Mouse (Mus musculus) stomach, embryonic 14.5 days (tissue): ENCODE measurements around the gene Nol4l. TPM values are rescaled to one million over a fixed set of nuclear protein-coding genes. Genes with fewer than 3 reads are reported as not detected.

Experiments used
- ATAC-seq: fragments of 200-750 bp; cut with Nextera tagmentation; 2 replicates; pipeline ENCODE4 v1.8.0; 2017; ENCODE audit warnings: low read depth, moderate TSS enrichment; ENCODE audit not compliant: insufficient number of reproducible peaks, insufficient read depth, low FRiP score
- H3K27ac ChIP-seq: fragments of 300-500 bp; sonication (generic); 2 replicates; pipeline ENCODE4 v1.5.1; 2014; ENCODE audit warnings: mild to moderate bottlenecking, low read length, moderate library complexity, mixed read lengths
- H3K27me3 ChIP-seq: fragments of 300-500 bp; sonication (generic); 2 replicates; pipeline ENCODE4 v1.6.1; 2014; ENCODE audit warnings: low read length, control low read depth, mixed read lengths; ENCODE audit not compliant: control insufficient read depth, insufficient read depth
- H3K36me3 ChIP-seq: fragments of 300-500 bp; sonication (generic); 2 replicates; pipeline ENCODE4 v1.6.1; 2014; ENCODE audit warnings: mild to moderate bottlenecking, control low read depth, low read length, moderate library complexity, mixed read lengths; ENCODE audit not compliant: control insufficient read depth, insufficient read depth
- H3K4me1 ChIP-seq: fragments of 300-500 bp; sonication (generic); 2 replicates; pipeline ENCODE4 v1.6.1; 2014; ENCODE audit warnings: low read length, control low read depth, mixed read lengths; ENCODE audit not compliant: control insufficient read depth, insufficient read depth
- H3K4me2 ChIP-seq: fragments of 300-500 bp; sonication (generic); replicated peaks from 2 replicates; pipeline ENCODE4 v1.6.1; 2014; ENCODE audit warnings: low read depth, low read length, control low read depth
- H3K4me3 ChIP-seq: fragments of 300-500 bp; sonication (generic); 2 replicates; pipeline ENCODE4 v1.5.1; 2014; ENCODE audit warnings: low read depth, low read length, control low read depth
- H3K9ac ChIP-seq: fragments of 300-500 bp; sonication (generic); replicated peaks from 2 replicates; pipeline ENCODE4 v1.6.1; 2014; ENCODE audit warnings: low read depth, mild to moderate bottlenecking, control low read depth, low read length, moderate library complexity, mixed read lengths
- H3K9me3 ChIP-seq: fragments of 300-500 bp; sonication (generic); 2 replicates; pipeline ENCODE4 v1.6.1; 2016; ENCODE audit warnings: low read depth, low read length, control low read depth; ENCODE audit not compliant: control insufficient read depth
- WGBS: fragments of 180-500 bp; shearing (Covaris S2); extraction: QIAGEN DNeasy Blood & Tissue Kit; methylation state at CpG from one replicate; pipeline ENCODE4 v1.1.7; 2014; 5-methylcytosine and 5-hydroxymethylcytosine counted together
- polyA plus RNA-seq: library from polyadenylated mRNA; unstranded; fragments of >200 nt; fragmentation: Nextera tagmentation; extraction: Ambion mirVana; gene quantifications from 2 replicates; pipeline ENCODE4 v1.2.1, GENCODE M21; 2014

The Nol4l gene
- polyA plus RNA-seq, 1 experiment from 2014 or later: 17.7 TPM

GRCm38 (mm10) chr2:153548221-153548923, 18.6 kb upstream of the Nol4l start:
- Histone ChIP-seq H3K4me2 (no peak overlapping the region), H3K27ac (no peak overlapping the region), H3K4me1 (0 out of 2 replicates have a peak, but pooled peaks cover 12% of the 10 kb centered on the region), H3K36me3 (no peaks in the 10 kb centered on the region), H3K9ac (no peak overlapping the region), H3K9me3 (no peaks in the 10 kb centered on the region), H3K4me3 (no peak overlapping the region), H3K27me3 (no peaks in the 10 kb centered on the region)
- WGBS: 30% methylated on average over 14 of the region's 14 CpGs
- no peak for ATAC-seq

- Histone ChIP-seq H3K4me2 (no peak overlapping the region), H3K27ac (no peak overlapping the region), H3K36me3 (no peaks in the 10 kb centered on the region), H3K27me3 (no peaks in the 10 kb centered on the region), H3K4me3 (no peak overlapping the region), H3K4me1 (0 out of 2 replicates have a peak, but pooled peaks cover 12% of the 10 kb centered on the region), H3K9me3 (no peaks in the 10 kb centered on the region), H3K9ac (no peak overlapping the region)
- WGBS: 67% methylated on average over 3 of the region's 3 CpGs
- no peak for ATAC-seq
Observed at GRCm38 (mm10) chr2:153547633-153548032, 17.9 kb upstream of the Nol4l start.

GRCm38 (mm10) chr2:153546972-153547371, 17.2 kb upstream of the Nol4l start:
- Histone ChIP-seq H3K4me2 (no peak overlapping the region), H3K4me1 (0 out of 2 replicates have a peak, but pooled peaks cover 12% of the 10 kb centered on the region), H3K9me3 (no peaks in the 10 kb centered on the region), H3K27ac (no peak overlapping the region), H3K27me3 (no peaks in the 10 kb centered on the region), H3K4me3 (no peak overlapping the region), H3K9ac (no peak overlapping the region), H3K36me3 (no peaks in the 10 kb centered on the region)
- 63% methylated on average over 4 of the region's 4 CpGs for WGBS
- ATAC-seq: no peak

- Histone ChIP-seq H3K36me3 (no peaks in the 10 kb centered on the region), H3K27me3 (no peaks in the 10 kb centered on the region), H3K4me1 (0 out of 2 replicates have a peak, but pooled peaks cover 12% of the 10 kb centered on the region), H3K9me3 (no peaks in the 10 kb centered on the region), H3K9ac (no peak overlapping the region), H3K4me3 (no peak overlapping the region), H3K27ac (no peak overlapping the region), H3K4me2 (no peak overlapping the region)
- no peak for ATAC-seq
- WGBS: 34% methylated on average over 5 of the region's 5 CpGs
Observed at GRCm38 (mm10) chr2:153546471-153546870, 16.7 kb upstream of the Nol4l start.

- 73% methylated on average over 4 of the region's 4 CpGs for WGBS
- H3K4me3 ChIP-seq: no peak overlapping the region
- H3K9me3 ChIP-seq: no peaks in the 10 kb centered on the region
- H3K27me3 ChIP-seq: no peaks in the 10 kb centered on the region
- H3K4me2 ChIP-seq: no peak overlapping the region
- H3K4me1 ChIP-seq: 0 out of 2 replicates have a peak, but pooled peaks cover 12% of the 10 kb centered on the region
- H3K9ac ChIP-seq: no peak overlapping the region
- H3K36me3 ChIP-seq: no peaks in the 10 kb centered on the region
- H3K27ac ChIP-seq: no peak overlapping the region
- no peak for ATAC-seq
Observed at GRCm38 (mm10) chr2:153544771-153545170, 15.0 kb upstream of the Nol4l start.

GRCm38 (mm10) chr2:153543911-153544730, 14.3 kb upstream of the Nol4l start:
- Histone ChIP-seq H3K9me3 (no peaks in the 10 kb centered on the region), H3K36me3 (no peaks in the 10 kb centered on the region), H3K27ac (no peak overlapping the region), H3K4me3 (no peak overlapping the region), H3K27me3 (no peaks in the 10 kb centered on the region), H3K4me1 (0 out of 2 replicates have a peak, but pooled peaks cover 12% of the 10 kb centered on the region), H3K4me2 (no peak overlapping the region), H3K9ac (no peak overlapping the region)
- 79% methylated on average over 8 of the region's 8 CpGs for WGBS
- no peak for ATAC-seq

GRCm38 (mm10) chr2:153542936-153543668, 13.3 kb upstream of the Nol4l start:
- 83% methylated on average over 8 of the region's 8 CpGs for WGBS

GRCm38 (mm10) chr2:153538898-153539297, 9.1 kb upstream of the Nol4l start:
- H3K27ac ChIP-seq: no peak overlapping the region
- WGBS: 75% methylated on average over 3 of the region's 3 CpGs
- ATAC-seq: no peak

More at GRCm38 (mm10) chr2:153542936-153543668, 13.3 kb upstream of the Nol4l start:
- Histone ChIP-seq H3K4me2 (no peak overlapping the region), H3K36me3 (no peaks in the 10 kb centered on the region), H3K27me3 (no peaks in the 10 kb centered on the region), H3K4me1 (0 out of 2 replicates have a peak, but pooled peaks cover 9% of the 10 kb centered on the region), H3K27ac (no peak overlapping the region), H3K4me3 (no peak overlapping the region), H3K9me3 (no peaks in the 10 kb centered on the region), H3K9ac (no peak overlapping the region)
- ATAC-seq: no peak

More at GRCm38 (mm10) chr2:153538898-153539297, 9.1 kb upstream of the Nol4l start:
- Histone ChIP-seq H3K4me3 (no peak overlapping the region), H3K36me3 (no peaks in the 10 kb centered on the region), H3K9ac (no peak overlapping the region), H3K9me3 (no peaks in the 10 kb centered on the region), H3K27me3 (no peaks in the 10 kb centered on the region), H3K4me2 (no peak overlapping the region), H3K4me1 (no peaks in the 10 kb centered on the region)
